Mouse (Mus musculus) liver, embryonic 16.5 days (tissue): ENCODE measurements around the gene Tenm4. TPM values are rescaled to one million over a fixed set of nuclear protein-coding genes. Genes with fewer than 3 reads are reported as not detected.

Experiments used
- ATAC-seq: fragments of 200-750 bp; cut with Nextera tagmentation; 2 replicates; pipeline ENCODE4 v1.8.0; 2017; ENCODE audit warnings: low read depth, mild to moderate bottlenecking, moderate number of reproducible peaks, moderate library complexity
- H3K27ac ChIP-seq: fragments of 300-500 bp; sonication (generic); 2 replicates; pipeline ENCODE4 v1.5.1; 2014; ENCODE audit warnings: mild to moderate bottlenecking, low read length
- H3K27me3 ChIP-seq: fragments of 300-500 bp; sonication (generic); 2 replicates; pipeline ENCODE4 v1.6.1; 2014; ENCODE audit warnings: low read depth, low read length, mixed read lengths; ENCODE audit not compliant: control insufficient read depth, insufficient read depth
- H3K36me3 ChIP-seq: fragments of 300-500 bp; sonication (generic); 2 replicates; pipeline ENCODE4 v1.6.1; 2014; ENCODE audit warnings: mild to moderate bottlenecking; ENCODE audit not compliant: control insufficient read depth, insufficient read depth
- H3K4me1 ChIP-seq: fragments of 300-500 bp; sonication (generic); 2 replicates; pipeline ENCODE4 v1.6.1; 2014; ENCODE audit warnings: low read depth, low read length, mixed read lengths; ENCODE audit not compliant: control insufficient read depth
- H3K4me2 ChIP-seq: fragments of 300-500 bp; sonication (generic); 2 replicates; pipeline ENCODE4 v1.6.1; 2014; ENCODE audit warnings: low read depth, low read length, mixed read lengths
- H3K4me3 ChIP-seq: fragments of 300-500 bp; sonication (generic); 2 replicates; pipeline ENCODE4 v1.5.1; 2014; ENCODE audit warnings: low read depth, mild to moderate bottlenecking, low read length
- H3K9ac ChIP-seq: fragments of 300-500 bp; sonication (generic); 2 replicates; pipeline ENCODE4 v1.6.1; 2014; ENCODE audit warnings: low read depth, low read length
- H3K9me3 ChIP-seq: fragments of 300-500 bp; sonication (generic); replicated peaks from 2 replicates; pipeline ENCODE4 v1.6.1; 2016; ENCODE audit warnings: low read length; ENCODE audit not compliant: control insufficient read depth
- WGBS: fragments of 180-500 bp; shearing (Covaris S2); extraction: QIAGEN DNeasy Blood & Tissue Kit; methylation state at CpG from one replicate; pipeline ENCODE4 v1.1.7; 2014; ENCODE audit not compliant: insufficient replicate concordance; 5-methylcytosine and 5-hydroxymethylcytosine counted together
- polyA plus RNA-seq: library from polyadenylated mRNA; unstranded; fragments of >200 nt; fragmentation: Nextera tagmentation; extraction: Ambion mirVana; gene quantifications from 2 replicates; pipeline ENCODE4 v1.2.1, GENCODE M21; 2015

The Tenm4 gene
- polyA plus RNA-seq, 1 experiment from 2014 or later = 2.4 TPM

- WGBS = 71% methylated on average over 3 of the region's 3 CpGs
- H3K36me3 ChIP-seq = no peaks in the 10 kb centered on the region
- no peak overlapping the region for H3K4me2 ChIP-seq
- H3K9ac ChIP-seq = no peak overlapping the region
- no peak overlapping the region for H3K4me3 ChIP-seq
- no peaks in the 10 kb centered on the region for H3K4me1 ChIP-seq
- no peaks in the 10 kb centered on the region for H3K27me3 ChIP-seq
- H3K27ac ChIP-seq = no peak overlapping the region
- no peak for ATAC-seq
- no peaks in the 10 kb centered on the region for H3K9me3 ChIP-seq
Measured at GRCm38 (mm10) chr7:96670095-96670494, 499.0 kb downstream of the Tenm4 start.

GRCm38 (mm10) chr7:96672322-96672914 lies 501.4 kb downstream of the Tenm4 start:
- 37% methylated on average over 6 of the region's 6 CpGs for WGBS

GRCm38 (mm10) chr7:96677082-96677481 lies 506.0 kb downstream of the Tenm4 start:
- H3K4me2 ChIP-seq = no peak overlapping the region
- no peaks in the 10 kb centered on the region for H3K36me3 ChIP-seq
- H3K4me3 ChIP-seq = no peak overlapping the region
- H3K27ac ChIP-seq = no peak overlapping the region
- no peak overlapping the region for H3K9ac ChIP-seq
- H3K4me1 ChIP-seq = no peaks in the 10 kb centered on the region
- no peak for ATAC-seq
- no peaks in the 10 kb centered on the region for H3K27me3 ChIP-seq
- WGBS = 54% methylated on average over 2 of the region's 2 CpGs
- H3K9me3 ChIP-seq = no peaks in the 10 kb centered on the region

More at GRCm38 (mm10) chr7:96672322-96672914, 501.4 kb downstream of the Tenm4 start:
- no peaks in the 10 kb centered on the region for H3K36me3 ChIP-seq
- H3K27me3 ChIP-seq = no peaks in the 10 kb centered on the region
- H3K4me3 ChIP-seq = no peak overlapping the region
- H3K9me3 ChIP-seq = no peaks in the 10 kb centered on the region
- no peak overlapping the region for H3K4me2 ChIP-seq
- no peak for ATAC-seq
- no peak overlapping the region for H3K9ac ChIP-seq
- no peaks in the 10 kb centered on the region for H3K4me1 ChIP-seq
- H3K27ac ChIP-seq = no peak overlapping the region

GRCm38 (mm10) chr7:96678236-96678635 lies 507.2 kb downstream of the Tenm4 start:
- Histone ChIP-seq H3K9ac (no peak overlapping the region), H3K36me3 (no peaks in the 10 kb centered on the region), H3K9me3 (no peaks in the 10 kb centered on the region), H3K4me2 (no peak overlapping the region), H3K4me1 (no peaks in the 10 kb centered on the region), H3K27ac (no peak overlapping the region), H3K4me3 (no peak overlapping the region), H3K27me3 (no peaks in the 10 kb centered on the region)
- WGBS = 64% methylated on average over 4 of the region's 4 CpGs
- no peak for ATAC-seq

DNA sequence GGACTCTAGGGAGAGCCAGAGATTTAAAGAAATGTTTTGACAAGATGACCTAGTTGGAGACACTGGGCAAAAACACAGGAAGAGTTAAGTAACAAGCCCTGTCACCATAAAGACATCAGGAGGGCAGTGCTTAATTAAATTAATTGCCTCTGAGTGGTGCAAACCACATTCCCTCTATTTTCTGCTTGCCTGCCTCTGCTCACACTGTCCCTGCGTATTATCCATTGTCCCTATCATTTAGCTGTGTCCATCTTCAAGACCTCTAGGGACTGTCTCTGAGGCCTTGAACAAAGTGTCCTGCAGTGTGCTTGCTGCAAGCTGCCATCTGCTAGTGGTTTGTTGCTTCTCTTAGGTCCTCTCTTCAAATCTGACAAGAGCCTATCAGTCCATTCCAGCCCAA lies 508.7 kb downstream of the Tenm4 start:
- Histone ChIP-seq H3K4me3 (no peak overlapping the region), H3K9me3 (no peaks in the 10 kb centered on the region), H3K36me3 (no peaks in the 10 kb centered on the region), H3K4me1 (no peaks in the 10 kb centered on the region), H3K9ac (no peak overlapping the region), H3K27ac (no peak overlapping the region), H3K4me2 (no peak overlapping the region), H3K27me3 (no peaks in the 10 kb centered on the region)
- ATAC-seq = no peak
- 63% methylated on average over 1 of the region's 1 CpGs for WGBS

- Histone ChIP-seq H3K9ac (no peak overlapping the region), H3K36me3 (no peaks in the 10 kb centered on the region), H3K4me2 (no peak overlapping the region), H3K4me1 (no peaks in the 10 kb centered on the region), H3K4me3 (no peak overlapping the region), H3K9me3 (no peaks in the 10 kb centered on the region), H3K27me3 (no peaks in the 10 kb centered on the region), H3K27ac (no peak overlapping the region)
- no peak for ATAC-seq
- 65% methylated on average over 5 of the region's 5 CpGs for WGBS
Measured at GRCm38 (mm10) chr7:96680405-96680804, 509.4 kb downstream of the Tenm4 start.

DNA sequence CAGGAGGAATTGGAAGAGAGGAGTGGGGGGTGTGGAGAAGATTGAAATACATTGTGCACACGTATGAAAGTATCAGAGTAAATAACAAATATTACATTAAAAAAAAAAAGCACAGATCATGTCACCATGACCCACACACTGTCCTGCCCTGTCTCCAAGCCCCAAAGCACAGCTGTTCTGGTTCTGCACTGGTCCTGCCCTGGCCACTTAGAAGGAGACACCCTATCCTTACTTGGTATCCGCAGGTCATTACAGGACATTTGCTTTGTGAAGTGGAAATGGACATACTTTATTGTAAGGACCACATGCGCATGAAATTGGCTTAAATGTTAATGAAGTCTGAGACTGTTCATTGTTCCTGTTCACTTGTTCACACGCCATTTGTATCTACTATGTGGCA lies 510.8 kb downstream of the Tenm4 start:
- WGBS = 59% methylated on average over 4 of the region's 4 CpGs
- H3K36me3 ChIP-seq = no peaks in the 10 kb centered on the region
- H3K4me2 ChIP-seq = no peak overlapping the region
- H3K9ac ChIP-seq = no peak overlapping the region
- H3K4me3 ChIP-seq = no peak overlapping the region
- H3K4me1 ChIP-seq = no peaks in the 10 kb centered on the region
- H3K9me3 ChIP-seq = no peaks in the 10 kb centered on the region
- no peak overlapping the region for H3K27ac ChIP-seq
- ATAC-seq = no peak
- no peaks in the 10 kb centered on the region for H3K27me3 ChIP-seq

GRCm38 (mm10) chr7:96688141-96688540 lies 517.1 kb downstream of the Tenm4 start:
- no peak overlapping the region for H3K4me2 ChIP-seq
- no peaks in the 10 kb centered on the region for H3K27me3 ChIP-seq
- H3K4me1 ChIP-seq = no peaks in the 10 kb centered on the region
- no peak overlapping the region for H3K4me3 ChIP-seq
- H3K9ac ChIP-seq = no peak overlapping the region
- H3K9me3 ChIP-seq = no peaks in the 10 kb centered on the region
- no peak for ATAC-seq
- no peaks in the 10 kb centered on the region for H3K36me3 ChIP-seq
- WGBS = 40% methylated on average over 3 of the region's 3 CpGs
- H3K27ac ChIP-seq = no peak overlapping the region

DNA sequence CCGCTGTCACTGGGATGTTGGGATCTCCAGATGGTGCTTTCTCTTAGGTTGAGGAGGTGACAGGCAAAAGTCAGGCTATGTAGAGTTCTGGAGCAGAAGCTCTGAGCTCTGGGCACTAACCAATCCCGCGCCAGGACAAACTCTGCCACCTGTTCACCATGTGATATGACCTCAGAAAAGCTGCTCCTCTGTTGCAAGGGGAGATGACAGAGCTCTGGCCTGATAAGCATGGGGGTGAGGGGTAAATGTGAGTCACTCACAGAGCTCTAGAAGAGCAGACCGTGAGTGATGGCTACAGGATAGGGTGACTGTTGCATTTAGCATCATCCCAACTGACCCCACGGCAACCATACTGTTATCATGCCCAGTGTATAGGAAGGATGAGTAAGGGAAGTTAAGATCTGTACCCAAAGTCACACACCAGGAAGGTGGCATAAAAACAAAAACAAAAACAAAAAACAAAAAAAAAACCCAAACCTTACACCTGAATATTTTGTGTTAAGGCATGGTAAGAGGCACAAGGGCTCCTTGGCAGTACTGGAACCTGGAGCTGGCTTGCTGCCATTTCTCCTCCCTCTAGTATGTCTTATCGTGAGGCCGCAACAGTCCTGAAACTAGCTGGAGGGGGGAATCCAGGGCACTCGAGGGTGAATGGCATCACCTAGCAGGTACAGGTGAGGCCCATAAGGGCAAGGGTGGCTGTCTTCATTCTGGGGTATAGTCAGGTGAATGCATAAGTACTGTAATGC lies 530.2 kb downstream of the Tenm4 start:
- ATAC-seq = no peak
- Histone ChIP-seq H3K4me1 (peaks cover 22% of the 10 kb centered on the region), H3K27me3 (no peaks in the 10 kb centered on the region), H3K4me2 (no peak overlapping the region), H3K36me3 (no peaks in the 10 kb centered on the region), H3K9me3 (no peaks in the 10 kb centered on the region), H3K4me3 (no peak overlapping the region), H3K27ac (no peak overlapping the region), H3K9ac (no peak overlapping the region)
- WGBS = 37% methylated on average over 8 of the region's 8 CpGs
